Mouse (Mus musculus) liver, adult 2 months (tissue): ENCODE measurements around the gene Loxl1. TPM values are rescaled to one million over a fixed set of nuclear protein-coding genes. Genes with fewer than 3 reads are reported as not detected.
A peak's percentile ranks its signal among the peaks of the same experiment; 100 is the strongest.

Experiments used
- DNase-seq: peaks from one replicate; pipeline ENCODE4 v3.0.0-alpha.2; 2011; ENCODE audit warnings: low read depth, low spot score; ENCODE audit errors: extremely low read depth
- H3K27ac ChIP-seq: fragments of 200-500 bp; replicated peaks from 2 replicates; pipeline ENCODE4 v1.5.1; 2012; ENCODE audit warnings: low read depth, mild to moderate bottlenecking, control low read depth, inconsistent platforms, low read length; ENCODE audit not compliant: insufficient read depth
- H3K27me3 ChIP-seq: fragments of 200-500 bp; 2 replicates; pipeline ENCODE4 v1.6.1; 2012; ENCODE audit warnings: mild to moderate bottlenecking, moderate library complexity, low read length, inconsistent platforms; ENCODE audit not compliant: control insufficient read depth, insufficient read depth
- H3K36me3 ChIP-seq: fragments of 200-500 bp; 2 replicates; pipeline ENCODE4 v1.6.1; 2012; ENCODE audit warnings: low read length, inconsistent platforms; ENCODE audit not compliant: control insufficient read depth, insufficient read depth
- H3K4me1 ChIP-seq: fragments of 200-500 bp; 2 replicates; pipeline ENCODE4 v1.6.1; 2011; ENCODE audit warnings: low read length; ENCODE audit not compliant: control insufficient read depth, insufficient read depth
- H3K4me3 ChIP-seq: fragments of 200-500 bp; 2 replicates; pipeline ENCODE4 v1.5.1; 2011; ENCODE audit warnings: low read depth, mild to moderate bottlenecking, control low read depth, low read length, moderate library complexity; ENCODE audit not compliant: insufficient read depth
- H3K79me2 ChIP-seq: fragments of 200-500 bp; 2 replicates; pipeline ENCODE4 v1.6.1; 2012; ENCODE audit warnings: inconsistent platforms, mild to moderate bottlenecking, low read length, moderate library complexity; ENCODE audit not compliant: control insufficient read depth, insufficient read depth
- H3K9ac ChIP-seq: fragments of 200-500 bp; 2 replicates; pipeline ENCODE4 v1.6.1; 2012; ENCODE audit warnings: low read depth, mild to moderate bottlenecking, control low read depth, inconsistent platforms, low read length
- CTCF ChIP-seq: fragments of 200-500 bp; IDR thresholded peaks from 2 replicates; pipeline ENCODE4 v1.5.1; 2011; ENCODE audit warnings: low read depth, low read length, control low read depth
- POLR2A ChIP-seq: fragments of 200-500 bp; IDR thresholded peaks from 2 replicates; pipeline ENCODE4 v1.6.1; 2011; ENCODE audit warnings: low read length, control low read depth; ENCODE audit not compliant: insufficient read depth; ENCODE audit errors: extremely low read depth
- WGBS: fragments of 180-500 bp; shearing (Covaris S2); methylation state at CpG from one replicate; pipeline ENCODE4 v1.1.7; 2018; 5-methylcytosine and 5-hydroxymethylcytosine counted together
- polyA plus RNA-seq: library from polyadenylated mRNA; depleted of rRNA; stranded (reverse); fragments of >200 nt; gene quantifications from 2 replicates; pipeline ENCODE4 v1.2.3, GENCODE M21; 2012
- total RNA-seq: library from RNA; depleted of rRNA; stranded (reverse); fragments of >200 nt; gene quantifications from 2 replicates; pipeline ENCODE4 v1.2.3, GENCODE M21; 2014

The Loxl1 gene
- total and polyA plus RNA-seq, 2 experiments = 0.74 to 2.2 TPM

- 68% methylated on average over 3 of the region's 3 CpGs for WGBS
- no peak overlapping the region for H3K27ac ChIP-seq
- H3K4me3 ChIP-seq = no peak overlapping the region
- no peak for DNase-seq
- no peaks in the 10 kb centered on the region for H3K27me3 ChIP-seq
- H3K4me1 ChIP-seq = peaks cover 2% of the 10 kb centered on the region; the same call in 1 of the 2 replicates
- H3K79me2 ChIP-seq = no peaks in the 10 kb centered on the region
- TF ChIP-seq POLR2A = no peak
- no peak for TF ChIP-seq CTCF
- H3K36me3 ChIP-seq = no peaks in the 10 kb centered on the region
- no peak overlapping the region for H3K9ac ChIP-seq
These were observed 42.9 kb downstream of the Loxl1 start for GRCm38 (mm10) chr9:58270081-58270480.

- Histone ChIP-seq H3K27ac (no peak overlapping the region), H3K27me3 (no peaks in the 10 kb centered on the region), H3K36me3 (no peaks in the 10 kb centered on the region), H3K9ac (no peak overlapping the region), H3K4me3 (no peak overlapping the region), H3K79me2 (no peaks in the 10 kb centered on the region), H3K4me1 (no peaks in the 10 kb centered on the region)
- TF ChIP-seq POLR2A (no peak), CTCF (peak; percentile 61)
- DNase-seq = peak; percentile 49
- WGBS = 50% methylated on average over 12 of the region's 12 CpGs
These were observed 44.3 kb downstream of the Loxl1 start for GRCm38 (mm10) chr9:58268384-58269313.

- no peaks in the 10 kb centered on the region for H3K4me1 ChIP-seq
- WGBS = 79% methylated on average over 3 of the region's 3 CpGs
- no peaks in the 10 kb centered on the region for H3K36me3 ChIP-seq
- no peak overlapping the region for H3K4me3 ChIP-seq
- no peak for DNase-seq
- no peak overlapping the region for H3K9ac ChIP-seq
- TF ChIP-seq POLR2A (no peak), CTCF (no peak)
- no peak overlapping the region for H3K27ac ChIP-seq
- no peaks in the 10 kb centered on the region for H3K27me3 ChIP-seq
- no peaks in the 10 kb centered on the region for H3K79me2 ChIP-seq
These were observed 45.9 kb downstream of the Loxl1 start for GRCm38 (mm10) chr9:58267046-58267445.

GRCm38 (mm10) chr9:58266571-58267011 lies 46.4 kb downstream of the Loxl1 start:
- DNase-seq = no peak
- Histone ChIP-seq H3K27ac (no peak overlapping the region), H3K27me3 (no peaks in the 10 kb centered on the region), H3K36me3 (no peaks in the 10 kb centered on the region), H3K4me1 (no peaks in the 10 kb centered on the region), H3K4me3 (no peak overlapping the region), H3K79me2 (no peaks in the 10 kb centered on the region), H3K9ac (no peak overlapping the region)
- TF ChIP-seq CTCF (no peak), POLR2A (no peak)
- 50% methylated on average over 4 of the region's 4 CpGs for WGBS

GRCm38 (mm10) chr9:58265368-58265767 lies 47.6 kb downstream of the Loxl1 start:
- Histone ChIP-seq H3K4me1 (no peaks in the 10 kb centered on the region), H3K9ac (no peak overlapping the region), H3K27ac (no peak overlapping the region), H3K27me3 (no peaks in the 10 kb centered on the region), H3K36me3 (peaks cover under 1% of the 10 kb centered on the region; the same call in 1 of the 2 replicates), H3K4me3 (no peak overlapping the region), H3K79me2 (no peaks in the 10 kb centered on the region)
- DNase-seq = no peak
- TF ChIP-seq POLR2A = no peak
- no peak for TF ChIP-seq CTCF
- 70% methylated on average over 3 of the region's 3 CpGs for WGBS

GRCm38 (mm10) chr9:58262507-58262906 lies 50.5 kb downstream of the Loxl1 start:
- H3K79me2 ChIP-seq = no peaks in the 10 kb centered on the region
- WGBS = 98% methylated on average over 5 of the region's 5 CpGs
- no peak overlapping the region for H3K27ac ChIP-seq
- H3K4me3 ChIP-seq = no peak overlapping the region
- TF ChIP-seq CTCF = no peak
- no peak for TF ChIP-seq POLR2A
- H3K9ac ChIP-seq = no peak overlapping the region
- H3K27me3 ChIP-seq = no peaks in the 10 kb centered on the region
- DNase-seq = no peak
- H3K4me1 ChIP-seq = no peaks in the 10 kb centered on the region
- H3K36me3 ChIP-seq = peaks cover 1% of the 10 kb centered on the region; the same call in 1 of the 2 replicates
